Mouse (Mus musculus) E14TG2a.4 (cell line): Measurements from ENCODE around the gene Mroh2a.

Source experiments
- H3K27me3 ChIP-seq: 2 replicates; pipeline ENCODE4 v1.6.1; 2014; ENCODE audit warnings: low read length, control low read depth; ENCODE audit not compliant: insufficient read depth
- H3K36me3 ChIP-seq: 2 replicates; pipeline ENCODE4 v1.6.1; 2014; ENCODE audit warnings: low read length, control low read depth; ENCODE audit not compliant: insufficient read depth
- H3K4me1 ChIP-seq: replicated peaks from 2 replicates; pipeline ENCODE4 v1.6.1; 2014; ENCODE audit warnings: low read depth, low read length, control low read depth
- H3K4me3 ChIP-seq: replicated peaks from 2 replicates; pipeline ENCODE4 v1.5.1; 2014; ENCODE audit warnings: mild to moderate bottlenecking, low read length
- H3K9me3 ChIP-seq: 2 replicates; pipeline ENCODE4 v1.6.1; 2014; ENCODE audit warnings: low read length, control low read depth
- CTCF ChIP-seq: conservative IDR thresholded peaks from 2 replicates; pipeline ENCODE4 v1.5.1; 2014; ENCODE audit warnings: low read length
- NANOG ChIP-seq: IDR thresholded peaks from 2 replicates; pipeline ENCODE4 v1.6.1; 2014; ENCODE audit warnings: borderline replicate concordance, low read length, mixed read lengths
- POU5F1 ChIP-seq: IDR thresholded peaks from 2 replicates; pipeline ENCODE4 v1.6.1; 2014; ENCODE audit warnings: low read length, borderline replicate concordance

The Mroh2a gene

DNA sequence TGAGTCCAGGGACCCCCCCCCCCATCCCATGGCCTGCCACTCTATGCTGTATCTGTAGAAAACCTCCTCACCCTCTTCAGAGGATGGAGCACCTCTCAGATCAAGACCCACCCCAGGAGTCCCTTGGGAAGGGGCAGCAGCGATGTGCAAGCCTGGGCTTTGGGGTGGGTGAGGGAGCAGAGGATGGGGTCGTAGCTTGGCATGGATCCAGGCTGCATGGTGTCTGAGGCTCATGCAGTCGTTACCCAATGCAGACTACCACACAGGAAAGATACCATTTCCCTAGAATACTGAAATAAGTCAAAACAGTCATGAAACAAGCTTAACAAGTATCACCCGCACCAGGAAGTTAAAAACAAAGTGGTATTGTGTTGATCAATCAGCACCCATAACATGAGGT, 21.9 kb downstream of the Mroh2a start:
- Histone ChIP-seq H3K4me1 (no peaks in the 10 kb centered on the region), H3K27me3 (0 out of 2 replicates have a peak, but pooled peaks cover 7% of the 10 kb centered on the region), H3K9me3 (peaks cover 15% of the 10 kb centered on the region; the same call in 1 of the 2 replicates), H3K36me3 (no peaks in the 10 kb centered on the region), H3K4me3 (no peak overlapping the region)
- TF ChIP-seq POU5F1 (no peak), CTCF (no peak), NANOG (no peak)

DNA sequence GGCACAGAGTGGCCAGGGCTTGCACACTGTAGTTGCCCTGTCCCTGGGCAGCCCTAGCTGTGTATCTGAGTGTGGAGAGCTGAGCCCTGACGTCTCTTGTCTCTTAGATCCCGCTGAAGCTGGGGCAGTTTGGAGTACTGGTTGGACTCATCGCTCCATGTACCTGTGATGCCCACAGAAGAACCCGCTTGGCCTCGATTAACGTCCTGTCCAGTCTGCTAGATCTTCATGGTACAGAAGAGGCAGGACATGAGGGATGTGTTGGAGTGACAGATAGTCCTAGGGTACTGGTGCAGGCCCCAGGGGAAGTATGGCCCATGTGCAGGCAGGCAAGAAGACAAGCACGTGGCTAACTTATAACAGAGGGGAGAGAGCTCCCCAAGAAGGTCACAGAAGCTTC, 22.8 kb downstream of the Mroh2a start:
- H3K9me3 ChIP-seq: peaks cover 15% of the 10 kb centered on the region; the same call in 1 of the 2 replicates
- H3K4me1 ChIP-seq: no peaks in the 10 kb centered on the region
- H3K27me3 ChIP-seq: 0 out of 2 replicates have a peak, but pooled peaks cover 7% of the 10 kb centered on the region
- TF ChIP-seq NANOG (no peak), POU5F1 (no peak), CTCF (no peak)
- no peak overlapping the region for H3K4me3 ChIP-seq
- no peaks in the 10 kb centered on the region for H3K36me3 ChIP-seq

DNA sequence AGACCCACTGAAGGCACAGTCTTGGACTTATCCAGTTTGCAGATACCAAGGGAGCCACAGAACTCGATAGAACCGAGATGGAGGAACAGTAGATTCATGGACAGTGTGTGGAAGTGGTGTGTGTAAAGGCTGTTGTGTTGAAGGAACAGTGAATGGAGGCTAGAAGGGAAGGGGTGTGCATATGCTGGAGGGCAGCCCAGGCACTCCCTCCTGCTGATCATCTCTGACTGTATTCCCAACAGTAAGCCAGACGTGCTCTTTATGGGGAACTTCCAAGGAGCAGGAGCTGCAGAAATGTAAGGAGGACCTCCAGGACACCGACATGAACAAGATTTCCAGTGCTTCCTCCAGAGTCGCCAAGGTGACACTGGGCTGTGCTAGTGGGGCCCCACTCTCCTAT, 23.2 kb downstream of the Mroh2a start:
- Histone ChIP-seq H3K36me3 (no peaks in the 10 kb centered on the region), H3K4me3 (no peak overlapping the region), H3K9me3 (peaks cover 15% of the 10 kb centered on the region; the same call in 1 of the 2 replicates), H3K4me1 (no peaks in the 10 kb centered on the region), H3K27me3 (peaks cover 11% of the 10 kb centered on the region)
- no peak for TF ChIP-seq CTCF
- TF ChIP-seq POU5F1: no peak
- TF ChIP-seq NANOG: no peak

DNA sequence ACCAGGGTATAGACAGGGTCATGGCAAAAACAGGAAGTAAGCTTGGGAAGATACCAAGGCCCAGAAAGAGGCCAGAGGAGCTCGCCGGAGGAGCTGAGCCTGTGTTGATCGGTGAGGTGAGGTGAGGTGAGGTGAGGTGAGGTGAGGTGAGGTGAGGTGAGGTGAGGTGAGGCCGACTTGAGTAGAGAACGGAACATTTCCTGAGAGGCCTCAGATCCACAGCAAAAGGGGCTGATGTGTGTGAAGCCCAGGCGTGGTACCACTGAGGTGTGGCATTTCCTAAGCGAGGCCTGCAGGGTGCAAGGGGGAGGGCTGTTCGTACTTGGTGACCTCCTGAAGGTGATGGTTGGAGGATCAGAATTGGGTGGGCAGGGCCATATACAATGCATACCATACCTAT, 26.3 kb downstream of the Mroh2a start:
- TF ChIP-seq CTCF (no peak; the same call in 1 of the 2 replicates), NANOG (no peak), POU5F1 (no peak)
- Histone ChIP-seq H3K27me3 (peaks cover 34% of the 10 kb centered on the region), H3K36me3 (no peaks in the 10 kb centered on the region), H3K4me1 (no peaks in the 10 kb centered on the region), H3K4me3 (no peak overlapping the region), H3K9me3 (peaks cover 14% of the 10 kb centered on the region)

DNA sequence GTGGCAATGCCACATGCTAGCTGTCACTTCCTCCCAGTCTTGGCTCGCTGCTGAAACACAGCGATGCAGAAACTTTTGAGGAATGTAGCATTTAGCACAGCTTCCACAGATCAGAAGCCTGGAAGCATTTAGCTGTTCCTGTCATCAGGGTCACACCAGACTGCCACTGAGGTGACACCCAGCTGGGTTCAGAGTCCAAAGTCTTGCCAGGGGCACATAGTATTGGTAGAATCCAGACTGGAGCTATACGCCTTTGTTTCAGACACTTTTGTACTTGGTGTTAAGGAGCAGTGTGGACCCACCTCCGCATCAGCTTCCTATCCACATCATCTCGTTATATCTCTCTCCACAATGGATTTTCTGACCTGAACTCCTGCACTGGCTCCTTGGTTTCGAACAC, 26.8 kb downstream of the Mroh2a start:
- H3K4me3 ChIP-seq: no peak overlapping the region
- no peaks in the 10 kb centered on the region for H3K36me3 ChIP-seq
- H3K27me3 ChIP-seq: peaks cover 37% of the 10 kb centered on the region
- no peak for TF ChIP-seq NANOG
- no peak for TF ChIP-seq CTCF
- TF ChIP-seq POU5F1: no peak
- H3K4me1 ChIP-seq: no peaks in the 10 kb centered on the region
- peaks cover 14% of the 10 kb centered on the region for H3K9me3 ChIP-seq

DNA sequence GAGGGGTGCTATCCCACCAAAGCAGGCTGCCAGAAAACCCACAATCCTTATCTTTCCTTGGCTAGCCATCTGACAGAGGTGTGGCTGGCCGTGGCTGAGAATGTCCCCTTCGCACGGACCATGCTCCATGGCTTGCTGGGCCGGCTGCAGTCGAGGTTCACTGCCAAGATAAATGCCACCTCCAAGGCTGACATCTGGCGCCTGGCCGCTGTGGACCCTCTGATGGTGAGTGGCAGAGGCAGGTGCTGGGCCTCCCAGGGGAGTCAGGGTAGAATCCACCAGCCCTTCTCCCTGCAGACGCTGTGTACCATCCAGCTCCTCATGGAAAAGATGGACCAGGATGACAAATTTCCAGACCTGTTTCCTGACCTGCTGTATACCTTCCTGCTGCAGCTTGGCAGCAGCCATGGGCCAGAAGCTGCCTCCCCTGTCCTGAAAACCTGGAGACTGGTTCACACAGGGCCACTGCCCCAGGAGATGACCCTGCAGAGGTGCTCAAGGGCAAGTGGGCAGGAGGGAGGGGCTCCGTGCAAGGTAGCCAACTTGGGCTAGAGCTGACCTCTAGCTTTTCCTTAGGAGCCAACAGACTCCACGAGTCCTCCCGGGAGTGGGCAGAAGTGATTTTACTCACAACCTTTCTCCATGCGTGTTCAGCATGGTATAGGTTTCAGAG, 28.1 kb downstream of the Mroh2a start:
- Histone ChIP-seq H3K27me3 (peaks cover 37% of the 10 kb centered on the region), H3K4me3 (no peak overlapping the region), H3K9me3 (peaks cover 20% of the 10 kb centered on the region; the same call in 1 of the 2 replicates), H3K4me1 (no peaks in the 10 kb centered on the region; the same call in 1 of the 2 replicates), H3K36me3 (peaks cover 7% of the 10 kb centered on the region)
- TF ChIP-seq CTCF: no peak
- TF ChIP-seq NANOG: no peak
- no peak for TF ChIP-seq POU5F1

DNA sequence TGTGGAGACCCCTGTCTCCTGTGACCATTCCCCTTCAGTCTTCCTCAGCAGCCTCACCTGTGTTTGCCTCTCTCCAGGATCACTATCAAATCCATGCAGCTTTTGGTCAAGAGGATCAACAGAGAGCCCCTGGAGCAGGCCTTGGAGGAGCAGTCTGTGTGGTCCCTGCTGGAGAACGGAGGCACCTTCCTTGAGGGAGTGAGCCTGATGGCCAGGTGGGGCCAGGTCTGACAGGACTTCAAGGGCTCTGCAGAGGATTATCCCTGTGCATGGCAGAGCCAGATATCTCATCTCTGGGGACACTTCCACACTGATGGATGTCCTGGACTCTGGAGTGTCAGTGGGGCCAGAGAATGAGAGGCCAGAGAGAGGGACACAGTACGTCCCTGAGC, 28.7 kb downstream of the Mroh2a start:
- H3K36me3 ChIP-seq: peaks cover 13% of the 10 kb centered on the region
- H3K4me1 ChIP-seq: peaks cover 5% of the 10 kb centered on the region; the same call in 1 of the 2 replicates
- H3K27me3 ChIP-seq: peaks cover 37% of the 10 kb centered on the region
- TF ChIP-seq NANOG (no peak), CTCF (no peak), POU5F1 (no peak)
- no peak overlapping the region for H3K4me3 ChIP-seq
- H3K9me3 ChIP-seq: peaks cover 26% of the 10 kb centered on the region

DNA sequence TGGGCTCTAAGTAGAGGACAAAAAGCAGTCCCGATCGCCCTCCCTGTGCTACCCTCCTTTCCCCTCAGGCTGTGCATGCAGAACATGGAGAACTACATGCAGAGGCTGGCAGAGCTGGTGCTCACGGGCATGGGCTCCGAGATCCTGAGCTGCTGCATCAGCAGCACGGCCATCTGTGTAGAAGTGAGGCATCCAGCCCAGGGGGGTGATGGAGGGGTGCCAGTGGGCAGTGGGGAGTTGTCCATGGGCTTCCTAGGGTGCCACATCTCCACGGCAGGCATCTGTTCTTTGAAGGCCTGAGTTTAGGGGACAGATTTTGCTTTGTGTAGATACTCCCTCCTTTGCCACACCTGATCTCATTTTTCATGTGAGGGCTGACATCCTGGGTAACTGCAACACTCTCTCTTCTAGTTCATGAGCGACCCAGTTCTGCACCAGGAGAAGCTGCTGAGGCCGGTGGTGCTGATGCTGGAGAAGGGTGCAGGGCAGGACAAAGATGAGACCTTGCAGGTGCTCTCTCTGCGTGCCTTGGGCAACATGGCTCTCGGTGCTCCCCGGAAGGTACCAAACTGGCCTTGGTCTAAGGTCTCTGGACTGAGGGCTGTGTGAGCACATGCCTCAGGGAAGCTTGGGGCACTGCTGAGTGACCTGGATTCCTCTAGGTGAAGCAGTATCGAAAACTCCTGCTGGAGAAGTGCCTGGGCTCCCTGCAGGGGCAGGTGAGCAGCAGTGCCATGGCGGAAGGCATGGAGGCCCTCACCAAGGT, 29.4 kb downstream of the Mroh2a start:
- TF ChIP-seq NANOG (no peak), POU5F1 (no peak), CTCF (no peak)

More for the DNA sequence above, 29.4 kb downstream of the Mroh2a start:
- Histone ChIP-seq H3K4me1 (peaks cover 7% of the 10 kb centered on the region; the same call in 1 of the 2 replicates), H3K27me3 (peaks cover 37% of the 10 kb centered on the region), H3K4me3 (no peak overlapping the region), H3K9me3 (peaks cover 28% of the 10 kb centered on the region), H3K36me3 (peaks cover 20% of the 10 kb centered on the region)
